Comparison of ENCODE assay signal across 17 mouse cellular contexts in genomic region chr4:4635338-4635737, GRCm38 (mm10).
DNase-seq lines count a peak whose midpoint lies in the region; ATAC-seq lines count a peak whose summit lies in the region.
"Had no signal": no experiment of that assay in that cellular context is flagged by ENCODE, and none has a peak within 500 bp of the region (broad histone marks: within the 10 kb centered on the region; RNA-seq: fewer than 3 reads in every experiment).

No protein-coding gene starts in this region.

- no peaks in the 10 kb centered on the region for H3K27me3 ChIP-seq in embryonic facial prominence, embryonic 11.5 days (ENCODE audit: control insufficient read depth, insufficient read depth, low read length)
- no peaks in the 10 kb centered on the region for H3K27me3 ChIP-seq in limb, embryonic 11.5 days (ENCODE audit: control insufficient read depth, insufficient read depth, low read length)
- no peaks in the 10 kb centered on the region for H3K27me3 ChIP-seq in forebrain, embryonic 16.5 days (replicated peaks; ENCODE audit: control insufficient read depth, insufficient read depth, low read length)
- H3K27me3 ChIP-seq: heart, embryonic 15.5 days; hindbrain, embryonic 12.5 days; liver, embryonic 15.5 days; neural tube, embryonic 15.5 days; stomach, embryonic 15.5 days had no signal

- WGBS in embryonic facial prominence, embryonic 11.5 days = 32% methylated on average over 6 of the region's 6 CpGs
- 29% methylated on average over 6 of the region's 6 CpGs for WGBS in limb, embryonic 11.5 days
- WGBS in forebrain, embryonic 16.5 days = 71% methylated on average over 6 of the region's 6 CpGs

- H3K4me1 ChIP-seq in embryonic facial prominence, embryonic 11.5 days (ENCODE audit: control insufficient read depth, insufficient read depth, low read length) = no peaks in the 10 kb centered on the region
- H3K4me1 ChIP-seq in limb, embryonic 11.5 days (ENCODE audit: control insufficient read depth, insufficient read depth, low read length) = peaks cover 4% of the 10 kb centered on the region; the same call in 1 of the 2 replicates
- no peaks in the 10 kb centered on the region for H3K4me1 ChIP-seq in forebrain, embryonic 16.5 days (replicated peaks; ENCODE audit: control insufficient read depth, insufficient read depth, low read length)
- H3K4me1 ChIP-seq: heart, embryonic 15.5 days; liver, embryonic 15.5 days; stomach, embryonic 15.5 days had no signal

- no peak overlapping the region for H3K9ac ChIP-seq in embryonic facial prominence, embryonic 11.5 days (replicated peaks; ENCODE audit: low read length)
- H3K9ac ChIP-seq in limb, embryonic 11.5 days (ENCODE audit: low read length) = no peak overlapping the region
- H3K9ac ChIP-seq in forebrain, embryonic 16.5 days (replicated peaks; ENCODE audit: low read depth, low read length) = no peak overlapping the region
- H3K9ac ChIP-seq: heart, embryonic 15.5 days; hindbrain, embryonic 12.5 days; liver, embryonic 15.5 days; neural tube, embryonic 15.5 days; stomach, embryonic 15.5 days had no signal

- no peak overlapping the region for H3K27ac ChIP-seq in embryonic facial prominence, embryonic 11.5 days (replicated peaks; ENCODE audit: low read depth, low read length)
- no peak overlapping the region for H3K27ac ChIP-seq in limb, embryonic 11.5 days (replicated peaks; ENCODE audit: low read depth, low read length)
- H3K27ac ChIP-seq in forebrain, embryonic 16.5 days (ENCODE audit: low read length) = no peak overlapping the region
- H3K27ac ChIP-seq: heart, embryonic 15.5 days; hindbrain, embryonic 12.5 days; liver, embryonic 15.5 days; neural tube, embryonic 15.5 days; stomach, embryonic 15.5 days had no signal

- H3K36me3 ChIP-seq in embryonic facial prominence, embryonic 11.5 days (replicated peaks; ENCODE audit: control insufficient read depth, insufficient read depth, low read depth, low read length) = no peaks in the 10 kb centered on the region
- H3K36me3 ChIP-seq in limb, embryonic 11.5 days (ENCODE audit: control insufficient read depth, insufficient read depth, low read length) = no peaks in the 10 kb centered on the region
- H3K36me3 ChIP-seq in forebrain, embryonic 16.5 days (ENCODE audit: control insufficient read depth, insufficient read depth) = no peaks in the 10 kb centered on the region
- H3K36me3 ChIP-seq: heart, embryonic 15.5 days; hindbrain, embryonic 12.5 days; liver, embryonic 15.5 days; neural tube, embryonic 15.5 days; stomach, embryonic 15.5 days had no signal

- 0 out of 2 replicates have a peak, but pooled peaks have one; percentile 48 for ATAC-seq in embryonic facial prominence, embryonic 11.5 days (replicated peaks; ENCODE audit: insufficient number of reproducible peaks, low FRiP score, low TSS enrichment, low read depth)
- ATAC-seq in limb, embryonic 11.5 days (ENCODE audit: insufficient number of reproducible peaks, low FRiP score, low TSS enrichment, low read depth) = peak; percentile 73
- ATAC-seq in forebrain, embryonic 16.5 days = no peak
- ATAC-seq: intestine, embryonic 16.5 days had no signal

- no peak overlapping the region for H3K4me3 ChIP-seq in embryonic facial prominence, embryonic 11.5 days (ENCODE audit: low read depth, low read length)
- no peak overlapping the region for H3K4me3 ChIP-seq in limb, embryonic 11.5 days (ENCODE audit: low read depth, low read length)
- H3K4me3 ChIP-seq in forebrain, embryonic 16.5 days (replicated peaks; ENCODE audit: low read length) = no peak overlapping the region
- H3K4me3 ChIP-seq: heart, embryonic 15.5 days; hindbrain, embryonic 12.5 days; liver, embryonic 15.5 days; neural tube, embryonic 15.5 days; stomach, embryonic 15.5 days had no signal

- peak; percentile 17 for DNase-seq in embryo, embryonic 11 days
- no peak for DNase-seq in embryo, embryonic 10.5 days (ENCODE audit: low spot score)
- DNase-seq in 416B (ENCODE audit: low read depth) = peak; percentile 83
- peak; percentile 9 for DNase-seq in embryonic facial prominence, embryonic 11.5 days (ENCODE audit: low spot score)
- peak; percentile 39 for DNase-seq in limb, embryonic 11.5 days (ENCODE audit: low spot score)
- DNase-seq in thymus, postnatal 36 days = no peak
- no peak for DNase-seq in ovary, postnatal 14 days (ENCODE audit: low spot score)
- DNase-seq: cerebellum, postnatal 14 days; kidney, postnatal 36 days; thymus, postnatal 14 days had no signal

- no peaks in the 10 kb centered on the region for H3K9me3 ChIP-seq in embryonic facial prominence, embryonic 11.5 days (replicated peaks; ENCODE audit: control insufficient read depth, low read length)
- no peaks in the 10 kb centered on the region for H3K9me3 ChIP-seq in limb, embryonic 11.5 days (ENCODE audit: control insufficient read depth, low read length)
- no peaks in the 10 kb centered on the region for H3K9me3 ChIP-seq in forebrain, embryonic 16.5 days (ENCODE audit: control insufficient read depth, low read length)
- H3K9me3 ChIP-seq: heart, embryonic 15.5 days; hindbrain, embryonic 12.5 days; liver, embryonic 15.5 days; neural tube, embryonic 15.5 days; stomach, embryonic 15.5 days had no signal

- H3K4me2 ChIP-seq in embryonic facial prominence, embryonic 11.5 days (ENCODE audit: low read depth, low read length) = no peak overlapping the region
- H3K4me2 ChIP-seq in limb, embryonic 11.5 days (ENCODE audit: low read depth, severe bottlenecking) = no peak overlapping the region
- H3K4me2 ChIP-seq in forebrain, embryonic 16.5 days (ENCODE audit: low read length) = no peak overlapping the region
- H3K4me2 ChIP-seq: heart, embryonic 15.5 days; hindbrain, embryonic 12.5 days; liver, embryonic 15.5 days; neural tube, embryonic 15.5 days; stomach, embryonic 15.5 days had no signal

Comparison
In these comparisons a context has a peak if more than half of its experiments do, and no peak if none do; other contexts are left out.
1. DNase-seq: peak in embryo, embryonic 11 days (single experiment), 416B (single experiment), embryonic facial prominence, embryonic 11.5 days (single experiment) and limb, embryonic 11.5 days (single experiment); none in embryo, embryonic 10.5 days (single experiment), thymus, postnatal 36 days (0 of 2) and ovary, postnatal 14 days (single experiment).